Comparison of ENCODE assay signal across 8 mouse cellular contexts in the genomic region with DNA sequence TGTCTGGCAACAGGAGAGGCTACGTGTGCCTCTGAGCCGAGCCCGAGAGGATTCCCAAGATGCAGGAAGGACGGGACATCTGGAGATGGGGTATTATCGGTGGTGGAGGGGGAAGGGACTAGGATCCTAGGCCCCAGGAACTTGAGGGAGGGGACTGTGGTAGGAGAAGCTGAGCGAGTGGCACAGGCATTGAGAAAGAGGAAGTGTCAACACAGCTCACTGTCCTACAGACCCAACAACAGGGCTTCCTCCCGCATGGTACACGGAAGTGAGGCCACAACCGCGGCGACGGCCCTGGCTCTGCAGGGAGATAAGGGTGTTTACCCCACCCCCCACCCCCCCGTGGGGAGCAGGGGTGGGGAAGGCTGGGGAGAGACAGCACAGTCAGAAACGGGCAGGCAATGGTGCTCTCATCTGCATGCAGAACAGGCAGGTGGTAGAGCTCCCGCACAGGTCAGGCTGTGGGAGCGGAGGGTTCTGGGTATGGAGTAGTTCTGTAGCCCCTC. TPM values are rescaled to one million over a fixed set of nuclear protein-coding genes. Genes with fewer than 3 reads are reported as not detected.
A peak's percentile ranks its signal among the peaks of the same experiment; 100 is the strongest.
DNase-seq lines count a peak whose midpoint lies in the region; ATAC-seq and TF ChIP-seq lines count a peak whose summit lies in the region.

No protein-coding gene starts in this region.

- no peaks in the 10 kb centered on the region; the same call in 1 of the 2 replicates for H3K9me3 ChIP-seq in forebrain, embryonic 10.5 days
- peaks cover 5% of the 10 kb centered on the region for H3K9me3 ChIP-seq in hindbrain, embryonic 12.5 days (replicated peaks)
- 0 out of 2 replicates have a peak, but pooled peaks cover 2% of the 10 kb centered on the region for H3K9me3 ChIP-seq in midbrain, embryonic 16.5 days (replicated peaks; ENCODE audit: control insufficient read depth, low read length, poor library complexity, severe bottlenecking)

- H3K4me3 ChIP-seq in forebrain, embryonic 10.5 days: peak overlapping the region; percentile 33
- H3K4me3 ChIP-seq in hindbrain, embryonic 12.5 days: peak overlapping the region; percentile 7; the same call in 1 of the 2 replicates
- peak overlapping the region; percentile 27; the same call in 1 of the 2 replicates for H3K4me3 ChIP-seq in liver, adult 2 months (ENCODE audit: insufficient read depth, low read depth, low read length)
- peak overlapping the region; percentile 4; the same call in 1 of the 2 replicates for H3K4me3 ChIP-seq in midbrain, embryonic 16.5 days (ENCODE audit: low read depth, low read length)

- TF ChIP-seq CTCF in liver, adult 2 months (IDR thresholded peaks at IDR 0.05; ENCODE audit: low read depth, low read length): no peak

- H3K9ac ChIP-seq in hindbrain, embryonic 12.5 days: 0 out of 2 replicates have a peak overlapping the region, but pooled peaks have one; percentile 47
- H3K9ac ChIP-seq in liver, adult 2 months (ENCODE audit: low read depth, low read length): peak overlapping the region; percentile 4; the same call in 1 of the 2 replicates
- no peak overlapping the region for H3K9ac ChIP-seq in midbrain, embryonic 16.5 days (ENCODE audit: low read depth, low read length)

- ATAC-seq in hindbrain, embryonic 12.5 days (ENCODE audit: low FRiP score): peak; percentile 54; the same call in 1 of the 2 replicates
- peak; percentile 66 for ATAC-seq in midbrain, embryonic 16.5 days

- no peaks in the 10 kb centered on the region for H3K27me3 ChIP-seq in forebrain, embryonic 10.5 days (ENCODE audit: poor library complexity, severe bottlenecking)
- no peaks in the 10 kb centered on the region for H3K27me3 ChIP-seq in hindbrain, embryonic 12.5 days
- no peaks in the 10 kb centered on the region for H3K27me3 ChIP-seq in liver, adult 2 months (ENCODE audit: control insufficient read depth, insufficient read depth, low read length)
- no peaks in the 10 kb centered on the region for H3K27me3 ChIP-seq in midbrain, embryonic 16.5 days (ENCODE audit: control insufficient read depth, insufficient read depth, low read depth, low read length)

- no peaks in the 10 kb centered on the region for H3K79me2 ChIP-seq in liver, adult 2 months (ENCODE audit: control insufficient read depth, insufficient read depth, low read length)

- peak overlapping the region; percentile 53 for H3K4me2 ChIP-seq in hindbrain, embryonic 12.5 days (replicated peaks)
- peak overlapping the region; percentile 40 for H3K4me2 ChIP-seq in midbrain, embryonic 16.5 days (ENCODE audit: low read length)

- peak overlapping the region; percentile 75 for H3K27ac ChIP-seq in forebrain, embryonic 10.5 days
- H3K27ac ChIP-seq in hindbrain, embryonic 12.5 days: no peak overlapping the region
- H3K27ac ChIP-seq in liver, adult 2 months (replicated peaks; ENCODE audit: insufficient read depth, low read depth, low read length): peak overlapping the region; percentile 26
- no peak overlapping the region for H3K27ac ChIP-seq in midbrain, embryonic 16.5 days (ENCODE audit: low read length)

- peaks cover 19% of the 10 kb centered on the region for H3K4me1 ChIP-seq in forebrain, embryonic 10.5 days
- H3K4me1 ChIP-seq in hindbrain, embryonic 12.5 days: peaks cover 18% of the 10 kb centered on the region
- H3K4me1 ChIP-seq in liver, adult 2 months (ENCODE audit: control insufficient read depth, insufficient read depth, low read length): peaks cover 2% of the 10 kb centered on the region; the same call in 1 of the 2 replicates
- H3K4me1 ChIP-seq in midbrain, embryonic 16.5 days (ENCODE audit: control insufficient read depth, insufficient read depth, low read length): peaks cover 8% of the 10 kb centered on the region

- no peaks in the 10 kb centered on the region for H3K36me3 ChIP-seq in forebrain, embryonic 10.5 days (replicated peaks)
- H3K36me3 ChIP-seq in hindbrain, embryonic 12.5 days: no peaks in the 10 kb centered on the region
- H3K36me3 ChIP-seq in liver, adult 2 months (ENCODE audit: control insufficient read depth, insufficient read depth, low read length): no peaks in the 10 kb centered on the region
- H3K36me3 ChIP-seq in midbrain, embryonic 16.5 days (ENCODE audit: control insufficient read depth, insufficient read depth, low read length): no peaks in the 10 kb centered on the region

- no peak for TF ChIP-seq POLR2A in liver, adult 2 months (IDR thresholded peaks at IDR 0.05; ENCODE audit: extremely low read depth, insufficient read depth, low read length)

- DNase-seq in 416B (ENCODE audit: low read depth) (peak; percentile 99), MN1 (ENCODE audit: low spot score) (peak; percentile 65)
- DNase-seq in forebrain, embryonic 10.5 days (ENCODE audit: extremely low spot score, low spot score): peak; percentile 31
- peak; percentile 51 for DNase-seq in liver, adult 2 months (ENCODE audit: extremely low read depth, low read depth, low spot score)
- DNase-seq in thymus, postnatal 10 days (ENCODE audit: low spot score in 2 of 2): peak; percentile 75 to 85
- no peak for DNase-seq in cerebellum, adult 9-11 months

- WGBS in forebrain, embryonic 10.5 days: 34% methylated on average over 16 of the region's 16 CpGs
- WGBS in hindbrain, embryonic 12.5 days: 16% methylated on average over 16 of the region's 16 CpGs
- WGBS in liver, adult 2 months: 14% methylated on average over 16 of the region's 16 CpGs
- 23% methylated on average over 16 of the region's 16 CpGs for WGBS in midbrain, embryonic 16.5 days

RNA-seq across cellular contexts. Expression of a gene that starts 18.5 kb away (rescaled TPM):
- polyA plus RNA-seq in forebrain, embryonic 10.5 days (2016; fragmentation: Nextera tagmentation; extraction: Ambion mirVana): 2.6 and 3.9 TPM in 2 replicates
- 5.9 and 7.1 TPM in 2 replicates for polyA plus RNA-seq in hindbrain, embryonic 12.5 days (2016; fragmentation: Nextera tagmentation; extraction: Ambion mirVana)
- 2.3 and 3.8 TPM in 2 replicates for total RNA-seq in liver, adult 2 months (2014; rRNA removed)
- 4.8 and 6.4 TPM in 2 replicates for polyA plus RNA-seq in liver, adult 2 months (2012; rRNA removed)
- 9.3 and 12.6 TPM in 2 replicates for polyA plus RNA-seq in midbrain, embryonic 16.5 days (2015; fragmentation: Nextera tagmentation; extraction: Ambion mirVana)

Comparison
In these comparisons a context has a peak if more than half of its experiments do, and no peak if none do; other contexts are left out.
1. H3K27ac ChIP-seq: peak in forebrain, embryonic 10.5 days (single experiment) and liver, adult 2 months (single experiment); none in hindbrain, embryonic 12.5 days (single experiment) and midbrain, embryonic 16.5 days (single experiment).
2. Peak in every context shown above with its lines, with median percentiles within 50 percentile points of each other: H3K4me3 ChIP-seq.